ENCODE assay signal across 19 mouse cellular contexts in genomic region chr2:76084982-76085381, GRCm38 (mm10).
A peak's percentile ranks its signal among the peaks of the same experiment; 100 is the strongest.
DNase-seq lines count a peak whose midpoint lies in the region; ATAC-seq lines count a peak whose summit lies in the region.
"Had no signal": no experiment of that assay in that cellular context is flagged by ENCODE, and none has a peak within 500 bp of the region (broad histone marks: within the 10 kb centered on the region; RNA-seq: fewer than 3 reads in every experiment).

No protein-coding gene starts in this region.

- peak; percentile 43 for DNase-seq in ovary, adult 18-20 months (ENCODE audit: low spot score)
- DNase-seq in ovary, postnatal 14 days (ENCODE audit: low spot score): no peak
- peak; percentile 67 for DNase-seq in adrenal gland, adult 8-10 months
- peak; percentile 78 to 85 for DNase-seq in adrenal gland, postnatal 36 days
- DNase-seq in left cerebral cortex, postnatal 10 days (ENCODE audit: extremely low spot score in 1 of 2, low spot score in 2 of 2): no peak
- DNase-seq in cerebellum, adult 18-20 months: no peak
- DNase-seq: cerebellum, adult 2 months; cerebellum, postnatal 14 days; gastrocnemius, postnatal 14 days; kidney, adult 8-10 months; kidney, postnatal 14 days; layer of hippocampus, adult 9-11 months; liver; right cerebral cortex, adult 18-20 months; spleen, adult 18-20 months; thymus, postnatal 14 days had no signal

- intact Hi-C loops in left cerebral cortex, postnatal 10 days (cut with DNase I): no loop called here

- ATAC-seq in megakaryocyte, adult 5-6 weeks (ENCODE audit: poor library complexity, severe bottlenecking): no peak
- ATAC-seq: hindbrain, postnatal 0 days; intestine, embryonic 16.5 days had no signal

Comparison
In these comparisons a context has a peak if more than half of its experiments do, and no peak if none do; other contexts are left out.
1. DNase-seq: peak in ovary, adult 18-20 months (single experiment), adrenal gland, adult 8-10 months (single experiment) and adrenal gland, postnatal 36 days (2 of 2); none in ovary, postnatal 14 days (single experiment), left cerebral cortex, postnatal 10 days (0 of 2) and cerebellum, adult 18-20 months (0 of 2).